Mouse (Mus musculus): Measurements from ENCODE around the gene Olfr638.
"Not testable (repeated sequence)": the region's sequence is repeated elsewhere in the genome, so short reads cannot be mapped to it uniquely, and the experiment has no call there.

Gene Olfr638

DNA sequence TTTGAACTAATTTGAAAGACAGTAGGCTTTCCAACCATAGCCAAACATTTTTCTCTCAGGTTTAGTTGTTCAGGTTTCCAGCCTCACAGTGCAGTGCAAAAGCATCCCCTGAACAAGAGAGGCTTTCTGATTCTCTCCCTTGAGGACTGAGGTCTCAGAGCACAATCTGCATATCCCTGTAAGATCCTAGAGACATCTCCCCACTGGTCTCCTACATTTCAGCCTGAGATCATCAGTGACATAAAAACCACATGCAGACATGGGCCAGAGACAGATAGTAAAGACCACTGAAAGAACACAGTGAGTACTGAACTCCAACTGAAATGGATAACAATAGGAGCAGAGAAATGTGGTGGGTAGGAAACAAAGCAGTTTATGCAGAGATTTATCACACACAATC is at the start of gene Olfr638:
Gene Olfr638 (plus strand): TSS at position 301 of the 400 bp plus-strand sequence.
- DNase-seq (ENCODE audit: low read depth), result no peak

DNA sequence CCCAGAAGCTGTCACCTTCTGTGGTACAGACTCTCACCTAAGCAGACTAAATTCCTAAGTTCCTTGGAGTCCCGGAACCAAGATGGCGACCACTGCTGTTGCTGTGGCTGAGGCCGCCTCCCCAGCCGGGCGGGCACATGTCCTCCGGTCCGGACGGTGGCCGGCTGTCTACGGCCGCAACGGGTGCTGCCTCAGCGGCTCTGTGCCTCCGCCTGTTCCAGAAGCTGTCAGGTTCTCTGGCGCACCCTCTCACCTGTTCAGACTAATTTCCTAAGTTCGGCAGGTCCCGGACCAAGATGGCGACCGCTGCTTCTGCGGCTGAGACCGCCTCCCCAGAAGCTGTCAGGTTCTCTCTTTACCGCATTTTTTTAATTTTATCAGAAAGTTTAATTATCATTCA is 31.7 kb upstream of the Olfr638 start:
- not testable (repeated sequence) for DNase-seq (ENCODE audit: low read depth)

- no peak for DNase-seq (ENCODE audit: low read depth)
These were observed 27.7 kb upstream of the Olfr638 start, which contains the start of gene Olfr635 for GRCm38 (mm10) chr7:103970852-103971251. Gene Olfr635, plus strand, starts transcription at chr7:103971152.

DNA sequence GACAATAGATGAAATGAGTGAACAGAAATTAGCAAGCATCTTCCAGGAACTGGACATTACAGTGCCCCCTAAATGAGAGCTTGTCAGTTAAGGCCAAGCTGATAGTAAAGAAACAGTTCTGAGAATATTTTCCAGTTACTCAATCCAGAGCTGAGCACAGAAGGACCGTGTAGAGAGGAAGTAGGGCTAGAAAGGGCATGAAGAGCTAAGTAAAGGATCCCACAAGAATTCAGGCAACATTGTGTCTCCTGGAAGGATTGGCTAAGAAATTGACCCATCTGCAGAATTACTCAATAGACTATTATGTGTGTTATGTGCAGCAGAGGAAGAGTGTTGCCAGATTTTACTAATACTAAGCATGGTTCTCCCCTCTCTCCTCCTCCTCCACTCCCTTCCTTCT is 26.8 kb upstream of the Olfr638 start:
- no peak for DNase-seq (ENCODE audit: low read depth)

- DNase-seq (ENCODE audit: low read depth), result no peak
These were observed 578 bp downstream of the Olfr638 start for GRCm38 (mm10) chr7:103999124-103999523.

- DNase-seq (ENCODE audit: low read depth), result no peak
These were observed 18.7 kb downstream of the Olfr638 start, which contains the start of gene Olfr639 for GRCm38 (mm10) chr7:104017203-104017602. Gene Olfr639, minus strand, starts transcription at chr7:104017303.

DNA sequence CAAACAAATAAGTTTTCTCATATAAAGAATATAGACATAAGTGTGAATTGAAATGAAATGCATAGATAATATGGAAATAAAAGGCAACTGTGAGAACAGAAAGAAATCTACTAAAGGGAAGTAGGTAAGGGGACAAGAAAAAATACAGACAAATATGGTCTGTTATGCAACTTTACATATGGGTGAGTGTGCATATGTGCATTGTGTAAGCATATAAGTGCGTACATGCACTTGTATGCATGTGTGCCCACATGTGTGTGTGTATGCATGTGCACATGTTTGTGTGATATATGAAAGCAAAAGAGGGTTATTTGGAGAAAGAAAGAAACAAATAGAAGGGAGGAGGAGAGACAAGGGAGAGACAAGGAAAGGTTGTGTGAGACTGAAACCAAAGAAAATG is 20.4 kb downstream of the Olfr638 start:
- DNase-seq (ENCODE audit: low read depth), result no peak

- no peak for DNase-seq (ENCODE audit: low read depth)
These were observed 23.1 kb downstream of the Olfr638 start for GRCm38 (mm10) chr7:104021651-104022050.

DNA sequence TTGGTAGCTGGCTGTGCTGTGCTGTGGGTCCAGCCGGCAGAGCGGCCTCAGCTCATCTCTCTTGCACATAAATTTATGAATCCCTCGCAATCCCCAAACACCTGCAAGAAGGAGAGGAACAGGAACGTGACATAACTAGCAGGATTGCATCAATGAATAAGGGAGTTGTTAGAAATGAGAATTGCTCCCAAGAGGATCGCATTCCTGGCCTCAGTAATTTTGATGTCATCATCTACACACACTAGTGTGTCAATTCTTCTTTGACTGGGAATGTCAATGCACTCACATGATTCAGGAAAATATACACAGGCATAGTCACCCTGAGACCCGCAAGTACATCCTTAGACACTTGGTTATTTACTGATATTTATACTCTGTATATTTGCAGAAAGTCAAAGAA is 26.9 kb downstream of the Olfr638 start, which contains the start of gene Olfr640:
Gene Olfr640 (minus strand): TSS at position 101 of the 400 bp plus-strand sequence.
- DNase-seq (ENCODE audit: low read depth), result no peak

DNA sequence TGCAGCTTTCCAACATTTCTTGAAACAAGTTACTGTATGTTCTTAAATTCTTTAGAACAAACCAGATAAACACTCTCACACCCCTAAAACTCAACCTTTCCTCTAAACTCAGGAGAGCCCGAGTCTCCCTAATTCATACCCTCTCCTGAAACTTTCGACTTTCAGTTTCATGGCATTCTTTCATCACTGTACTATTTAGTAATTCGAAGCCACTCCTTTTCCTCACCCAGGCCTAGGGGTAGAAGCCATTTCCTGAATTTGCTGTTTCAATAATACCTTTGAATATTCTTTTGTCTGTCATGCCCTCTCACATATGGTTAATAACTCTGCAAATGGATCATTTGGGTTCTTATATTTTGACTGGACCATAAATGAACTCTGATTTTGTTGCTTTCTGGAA is 28.4 kb downstream of the Olfr638 start:
- DNase-seq (ENCODE audit: low read depth), result no peak

DNA sequence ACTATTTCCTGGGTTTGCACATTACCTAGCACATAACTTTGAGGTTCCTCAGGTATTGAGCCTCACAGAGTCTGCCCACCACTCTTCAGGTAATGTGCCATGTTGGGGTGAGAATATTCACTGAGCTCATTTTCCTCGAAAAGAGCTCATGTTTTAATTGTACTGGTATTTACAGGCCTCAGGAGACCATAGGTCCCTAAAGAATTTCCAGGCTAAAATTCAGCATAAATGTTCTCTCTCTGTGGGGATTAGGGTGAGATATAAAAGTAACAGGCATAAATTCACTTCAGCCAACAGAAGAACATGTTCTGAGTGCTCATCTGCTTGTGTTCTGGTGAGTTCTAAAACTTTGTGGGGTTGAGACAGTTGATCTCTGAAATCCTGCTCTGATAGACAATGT is 36.6 kb downstream of the Olfr638 start, which contains the start of gene Olfr641:
Gene Olfr641 (plus strand): TSS at position 301 of the 400 bp plus-strand sequence.
- DNase-seq (ENCODE audit: low read depth), result no peak

DNA sequence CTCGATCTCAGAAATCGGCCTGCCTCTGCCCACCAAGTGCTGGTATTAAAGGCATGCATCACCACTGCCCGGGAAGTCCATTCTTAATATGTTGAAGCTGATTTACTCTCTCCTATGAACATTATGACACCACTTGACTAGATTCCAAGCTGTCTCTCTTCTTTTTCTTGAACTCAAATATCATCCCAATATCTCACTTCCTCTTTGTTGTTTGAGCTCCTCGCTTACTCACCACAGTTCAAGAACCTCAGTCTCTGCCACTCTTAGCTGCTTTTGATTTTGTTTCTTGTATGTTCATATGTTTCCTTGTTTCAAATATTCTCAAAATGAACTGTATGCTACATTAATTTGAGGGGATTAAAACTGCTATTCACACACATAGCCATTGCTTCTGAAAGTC is 52.2 kb downstream of the Olfr638 start:
- DNase-seq (ENCODE audit: low read depth), result no peak

DNA sequence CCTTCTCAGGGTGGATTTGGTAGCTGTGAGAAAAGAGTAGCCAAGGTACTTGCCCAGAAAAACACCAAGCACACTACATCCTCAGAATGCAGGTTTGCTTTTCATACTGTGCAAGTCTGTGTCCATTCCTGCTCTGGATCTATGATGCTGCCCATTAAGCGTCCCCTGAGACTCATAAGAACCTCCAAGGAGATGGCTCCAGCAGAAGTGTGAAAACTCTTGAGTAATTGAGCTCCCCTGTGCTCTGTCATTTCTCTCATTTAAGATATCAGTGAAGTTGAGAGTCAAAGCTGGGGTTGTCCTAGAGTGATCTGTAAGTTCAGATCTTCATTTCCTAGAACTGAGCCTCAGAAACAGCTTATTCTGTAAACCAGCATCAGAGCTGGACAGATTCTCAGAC is 54.0 kb downstream of the Olfr638 start, which contains the start of gene Olfr642:
Gene Olfr642 (minus strand): TSS at position 101 of the 400 bp plus-strand sequence.
- DNase-seq (ENCODE audit: low read depth), result no peak
